Mouse (Mus musculus) myocyte (in vitro differentiated cells): ENCODE measurements around the gene Glis3. TPM values are rescaled to one million over a fixed set of nuclear protein-coding genes. Genes with fewer than 3 reads are reported as not detected.
A peak's percentile ranks its signal among the peaks of the same experiment; 100 is the strongest.

Experiments
- H3K27me3 ChIP-seq: one replicate; pipeline ENCODE4 v1.6.1; 2011; ENCODE audit not compliant: control insufficient read depth, insufficient read depth, insufficient read length
- H3K36me3 ChIP-seq: one replicate; pipeline ENCODE4 v1.6.1; 2011; ENCODE audit not compliant: control insufficient read depth, insufficient read depth
- H3K4me2 ChIP-seq: one replicate; pipeline ENCODE4 v1.6.1; 2011; ENCODE audit warnings: low read depth, control low read depth
- H3K4me3 ChIP-seq: one replicate; pipeline ENCODE4 v1.5.1; 2011; ENCODE audit warnings: mild to moderate bottlenecking, control low read depth, moderate library complexity
- H3K79me2 ChIP-seq: one replicate; pipeline ENCODE4 v1.6.1; 2011; ENCODE audit not compliant: control insufficient read depth, insufficient read depth
- H3ac ChIP-seq: one replicate; pipeline ENCODE4 v1.6.1; 2011; ENCODE audit not compliant: control insufficient read depth, insufficient read length
- CEBPB ChIP-seq: IDR thresholded peaks from 2 replicates; pipeline ENCODE4 v1.6.1; 2011; ENCODE audit warnings: mild to moderate bottlenecking, moderate library complexity; ENCODE audit not compliant: poor library complexity, insufficient read depth, severe bottlenecking
- E2F4 ChIP-seq: IDR thresholded peaks from one replicate; pipeline ENCODE4 v1.6.1; 2011; ENCODE audit warnings: mild to moderate bottlenecking, control low read depth, moderate library complexity; ENCODE audit not compliant: insufficient read depth
- MAX ChIP-seq: IDR thresholded peaks from one replicate; pipeline ENCODE4 v1.6.1; 2011; ENCODE audit warnings: low read depth, mild to moderate bottlenecking, control low read depth
- MYOD1 ChIP-seq, 3 experiments: IDR thresholded peaks; one replicate each; pipeline ENCODE4 v1.6.1; 2011; ENCODE audit warnings: control low read depth in 2 of 3, low read depth in 2 of 3, mild to moderate bottlenecking in 2 of 3, moderate library complexity in 1 of 3; ENCODE audit not compliant: insufficient read length in 2 of 3, control insufficient read depth in 1 of 3
- MYOG ChIP-seq, 3 experiments: IDR thresholded peaks; one replicate each; pipeline ENCODE4 v1.6.1; 2011; ENCODE audit warnings: control low read depth in 2 of 3, low read depth in 2 of 3, mild to moderate bottlenecking in 2 of 3; ENCODE audit not compliant: insufficient read length in 2 of 3, control insufficient read depth in 1 of 3, insufficient read depth in 1 of 3
- POLR2A ChIP-seq: IDR thresholded peaks from one replicate; pipeline ENCODE4 v1.6.1; 2011; ENCODE audit warnings: low read depth, mild to moderate bottlenecking, control low read depth, moderate library complexity; ENCODE audit not compliant: insufficient read length
- POLR2AphosphoS2 ChIP-seq: IDR thresholded peaks from one replicate; pipeline ENCODE4 v1.6.1; 2011; ENCODE audit warnings: low read depth, control low read depth; ENCODE audit not compliant: insufficient read length
- REST ChIP-seq: IDR thresholded peaks from one replicate; pipeline ENCODE4 v1.6.1; 2011; ENCODE audit warnings: mild to moderate bottlenecking, control low read depth, moderate library complexity; ENCODE audit not compliant: insufficient read depth, insufficient read length
- SRF ChIP-seq: IDR thresholded peaks from one replicate; pipeline ENCODE4 v1.6.1; 2011; ENCODE audit warnings: low read depth; ENCODE audit not compliant: control insufficient read depth, insufficient read length
- TCF12 ChIP-seq: IDR thresholded peaks from one replicate; pipeline ENCODE4 v1.6.1; 2011; ENCODE audit warnings: mild to moderate bottlenecking, control low read depth; ENCODE audit not compliant: poor library complexity, insufficient read depth, severe bottlenecking
- TCF3 ChIP-seq: IDR thresholded peaks from one replicate; pipeline ENCODE4 v1.6.1; 2011; ENCODE audit warnings: low read depth, control low read depth; ENCODE audit not compliant: insufficient read length
- USF1 ChIP-seq: IDR thresholded peaks from one replicate; pipeline ENCODE4 v1.6.1; 2011; ENCODE audit warnings: low read depth, mild to moderate bottlenecking, control low read depth, moderate library complexity
- polyA plus RNA-seq: library from polyadenylated mRNA; unstranded; fragments of >200 nt; fragmentation: generic; extraction: Trizol; gene quantifications from one replicate; pipeline ENCODE4 v1.2.1, GENCODE M21; 2012; ENCODE audit warnings: missing spikeins

Glis3 gene
- polyA plus RNA-seq, 1 experiment = 0.79 TPM

DNA sequence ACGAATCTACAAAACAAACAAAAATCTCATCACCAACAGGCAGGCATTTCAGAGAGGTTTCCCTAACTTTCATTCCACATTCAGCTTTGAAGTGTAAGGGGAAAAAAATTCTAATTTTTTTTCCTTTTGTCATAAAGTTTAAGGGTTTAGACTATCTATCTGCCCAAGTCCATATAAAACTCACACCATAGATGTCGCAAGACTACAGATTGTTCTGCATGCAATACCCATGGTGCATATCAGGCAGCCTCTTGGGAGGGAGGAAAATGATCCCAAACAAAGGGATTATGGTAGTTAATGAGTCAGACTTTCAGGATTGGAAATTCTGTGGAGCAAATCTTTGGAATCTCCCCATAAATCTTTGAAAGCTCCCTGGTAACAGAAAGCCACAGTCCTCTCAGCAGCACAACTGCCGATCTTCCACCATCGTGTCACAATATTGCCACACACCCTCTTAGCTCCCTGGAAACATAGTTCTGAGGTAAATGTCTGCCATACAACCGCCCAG lies 302.0 kb downstream of the Glis3 start:
- Histone ChIP-seq H3K27me3 (no peaks in the 10 kb centered on the region), H3K79me2 (no peaks in the 10 kb centered on the region), H3K4me3 (no peak overlapping the region), H3ac (no peak overlapping the region), H3K36me3 (no peaks in the 10 kb centered on the region), H3K4me2 (peak overlapping the region; percentile 60)
- peak; percentile 92 for TF ChIP-seq CEBPB
- no peak for TF ChIP-seq TCF3
- TF ChIP-seq POLR2AphosphoS2 = no peak

DNA sequence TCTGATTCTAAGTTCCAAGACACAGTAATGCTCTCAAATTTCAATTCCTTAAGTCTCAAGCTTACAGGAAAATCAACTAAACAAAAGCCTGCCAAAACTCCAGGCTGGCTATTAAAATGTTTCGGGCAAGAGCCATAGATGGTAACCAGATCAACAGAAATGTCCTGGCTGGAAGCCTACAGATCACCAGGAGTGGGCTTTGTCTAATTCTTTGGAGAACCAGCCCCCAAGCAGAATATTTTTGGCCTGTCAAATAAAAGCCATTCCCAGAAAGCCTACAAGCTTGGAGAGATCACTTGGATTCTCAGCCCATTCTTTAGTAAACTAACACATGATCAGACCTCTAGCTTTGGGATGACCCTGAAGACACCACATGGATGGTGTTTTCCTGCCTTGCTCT lies 303.5 kb downstream of the Glis3 start:
- TF ChIP-seq E2F4 (no peak), REST (no peak), USF1 (no peak), TCF12 (no peak), MYOD1 (IDR thresholded peaks at IDR 0.05; ENCODE audit: control insufficient read depth in 1 of 3, insufficient read length in 2 of 3, low read depth in 2 of 3) (no peak), SRF (no peak), CEBPB (no peak), MYOG (IDR thresholded peaks at IDR 0.05; ENCODE audit: control insufficient read depth in 1 of 3, insufficient read depth in 1 of 3, insufficient read length in 2 of 3, low read depth in 2 of 3) (no peak), TCF3 (no peak), POLR2AphosphoS2 (no peak), POLR2A (no peak), MAX (no peak)
- no peak overlapping the region for H3ac ChIP-seq

DNA sequence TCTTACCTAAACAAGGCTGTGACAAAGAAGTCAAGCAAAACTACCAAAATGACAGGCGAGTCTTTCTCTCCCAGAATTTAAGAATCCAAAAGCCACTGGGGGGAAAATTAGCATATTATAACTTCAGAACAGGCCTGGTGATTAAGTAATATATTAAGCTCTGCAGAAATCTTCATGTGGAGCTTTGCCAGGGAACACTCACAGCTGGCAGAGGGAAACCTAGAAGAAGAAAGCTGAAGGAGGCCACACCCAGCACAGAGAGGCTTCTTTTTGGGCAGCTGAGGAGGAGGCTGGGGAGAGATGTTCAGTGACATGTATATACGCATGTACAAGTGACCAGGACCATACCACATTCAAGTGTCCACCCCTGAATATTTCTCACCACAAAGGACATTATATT lies 304.1 kb downstream of the Glis3 start:
- Histone ChIP-seq H3K36me3 (no peaks in the 10 kb centered on the region), H3K4me2 (peak overlapping the region; percentile 30), H3K4me3 (no peak overlapping the region), H3ac (no peak overlapping the region), H3K79me2 (no peaks in the 10 kb centered on the region), H3K27me3 (no peaks in the 10 kb centered on the region)
- TF ChIP-seq SRF (no peak), POLR2AphosphoS2 (no peak), MYOG (IDR thresholded peaks at IDR 0.05; ENCODE audit: control insufficient read depth in 1 of 3, insufficient read depth in 1 of 3, insufficient read length in 2 of 3, low read depth in 2 of 3) (no peak)

More for the DNA sequence above, 303.5 kb downstream of the Glis3 start:
- Histone ChIP-seq H3K79me2 (no peaks in the 10 kb centered on the region), H3K27me3 (no peaks in the 10 kb centered on the region), H3K4me3 (no peak overlapping the region), H3K4me2 (peak overlapping the region; percentile 30), H3K36me3 (no peaks in the 10 kb centered on the region)

DNA sequence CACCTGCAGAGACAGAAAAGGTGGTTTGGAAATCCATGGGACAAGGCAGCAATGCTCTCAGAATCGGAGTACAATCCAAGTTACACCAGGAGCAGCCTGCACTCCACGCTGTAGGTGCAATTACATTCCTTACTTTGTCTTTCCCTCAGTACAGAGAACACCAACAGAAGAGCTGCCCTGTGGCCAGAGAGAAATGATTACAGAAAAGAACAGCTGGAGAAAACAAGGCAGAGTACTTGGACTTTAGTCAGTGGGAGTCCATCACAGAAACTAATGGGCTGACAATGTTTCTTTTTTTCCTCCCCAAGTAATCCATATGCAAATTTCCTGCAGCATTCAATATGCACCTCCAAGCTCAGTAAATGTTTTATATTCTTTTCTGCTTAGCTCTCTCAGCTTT lies 305.4 kb downstream of the Glis3 start:
- Histone ChIP-seq H3K27me3 (no peaks in the 10 kb centered on the region), H3K79me2 (no peaks in the 10 kb centered on the region), H3K4me3 (no peak overlapping the region), H3K36me3 (no peaks in the 10 kb centered on the region), H3ac (no peak overlapping the region), H3K4me2 (no peak overlapping the region)
- TF ChIP-seq POLR2A = no peak
- no peak for TF ChIP-seq TCF12
- no peak for TF ChIP-seq E2F4
- TF ChIP-seq SRF = no peak
- no peak for TF ChIP-seq MYOG (IDR thresholded peaks at IDR 0.05; ENCODE audit: control insufficient read depth in 1 of 3, insufficient read depth in 1 of 3, insufficient read length in 2 of 3, low read depth in 2 of 3)
- no peak for TF ChIP-seq CEBPB
- TF ChIP-seq TCF3 = no peak
- no peak for TF ChIP-seq MAX
- no peak for TF ChIP-seq MYOD1 (IDR thresholded peaks at IDR 0.05; ENCODE audit: control insufficient read depth in 1 of 3, insufficient read length in 2 of 3, low read depth in 2 of 3)
- TF ChIP-seq USF1 = no peak
- no peak for TF ChIP-seq POLR2AphosphoS2
- no peak for TF ChIP-seq REST

DNA sequence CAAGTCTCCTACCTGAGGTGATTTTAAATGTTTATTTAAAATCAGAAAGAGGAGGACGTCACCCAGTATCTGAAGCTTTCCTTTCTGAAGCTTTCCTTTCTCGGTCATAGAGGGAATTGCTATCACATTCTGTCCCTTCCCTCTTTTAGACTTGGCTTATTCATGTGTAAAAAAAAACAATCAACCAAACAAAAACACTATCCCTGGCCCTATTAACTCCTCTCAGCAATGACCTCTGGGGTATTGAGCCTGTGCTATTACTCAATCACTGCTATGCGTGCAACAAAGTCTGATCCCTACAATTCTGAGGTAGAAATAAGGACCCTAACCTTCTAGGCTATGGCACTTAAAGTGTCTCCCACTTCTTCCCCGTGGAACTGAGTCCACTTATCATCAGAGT lies 311.7 kb downstream of the Glis3 start:
- Histone ChIP-seq H3K4me2 (no peak overlapping the region), H3K4me3 (no peak overlapping the region), H3K79me2 (no peaks in the 10 kb centered on the region), H3K36me3 (no peaks in the 10 kb centered on the region), H3ac (no peak overlapping the region), H3K27me3 (no peaks in the 10 kb centered on the region)
- TF ChIP-seq POLR2A (no peak), MYOG (IDR thresholded peaks at IDR 0.05; ENCODE audit: control insufficient read depth in 1 of 3, insufficient read depth in 1 of 3, insufficient read length in 2 of 3, low read depth in 2 of 3) (no peak), USF1 (no peak), CEBPB (no peak), TCF3 (no peak), MAX (no peak), REST (no peak), SRF (no peak), E2F4 (no peak), TCF12 (no peak), MYOD1 (IDR thresholded peaks at IDR 0.05; ENCODE audit: control insufficient read depth in 1 of 3, insufficient read length in 2 of 3, low read depth in 2 of 3) (no peak), POLR2AphosphoS2 (no peak)
